Mouse (Mus musculus) C2C12 (cell line): ENCODE measurements around the gene Kpna7. TPM values are rescaled to one million over a fixed set of nuclear protein-coding genes. Genes with fewer than 3 reads are reported as not detected.
A peak's percentile ranks its signal among the peaks of the same experiment; 100 is the strongest.
"Not testable (repeated sequence)": the region's sequence is repeated elsewhere in the genome, so short reads cannot be mapped to it uniquely, and the experiment has no call there.

Experiments
- H3K27me3 ChIP-seq: one replicate; pipeline ENCODE4 v1.6.1; 2011; ENCODE audit not compliant: control insufficient read depth, insufficient read depth, insufficient read length
- H3K36me3 ChIP-seq: one replicate; pipeline ENCODE4 v1.6.1; 2011; ENCODE audit not compliant: control insufficient read depth, insufficient read depth
- H3K4me3 ChIP-seq: one replicate; pipeline ENCODE4 v1.5.1; 2011; ENCODE audit warnings: mild to moderate bottlenecking, control low read depth; ENCODE audit not compliant: poor library complexity, insufficient read depth, severe bottlenecking
- H3K79me2 ChIP-seq: one replicate; pipeline ENCODE4 v1.6.1; 2011; ENCODE audit not compliant: control insufficient read depth, insufficient read depth
- H3K79me3 ChIP-seq: one replicate; pipeline ENCODE4 v1.6.1; 2011; ENCODE audit warnings: low read depth, control low read depth
- H3ac ChIP-seq: one replicate; pipeline ENCODE3; 2011; ENCODE audit warnings: low read depth; ENCODE audit not compliant: control insufficient read depth, insufficient read length
- CEBPB ChIP-seq: IDR thresholded peaks from one replicate; pipeline ENCODE4 v1.6.1; 2011; ENCODE audit warnings: low read depth, mild to moderate bottlenecking, control low read depth, moderate library complexity
- CTCF ChIP-seq: IDR thresholded peaks from one replicate; pipeline ENCODE4 v1.5.1; 2011; ENCODE audit not compliant: control insufficient read depth, insufficient read depth, insufficient read length
- FOSL1 ChIP-seq: IDR thresholded peaks from one replicate; pipeline ENCODE4 v1.8.0; 2011; ENCODE audit warnings: mild to moderate bottlenecking, low read length; ENCODE audit not compliant: poor library complexity, insufficient read depth, severe bottlenecking
- MAX ChIP-seq: IDR thresholded peaks from one replicate; pipeline ENCODE4 v1.6.1; 2011; ENCODE audit warnings: mild to moderate bottlenecking, control low read depth
- MYOD1 ChIP-seq: IDR thresholded peaks from one replicate; pipeline ENCODE4 v1.6.1; 2011; ENCODE audit warnings: low read depth; ENCODE audit not compliant: control insufficient read depth, insufficient read length
- MYOG ChIP-seq: IDR thresholded peaks from one replicate; pipeline ENCODE4 v1.6.1; 2011; ENCODE audit not compliant: control insufficient read depth, insufficient read length; ENCODE audit errors: extremely low read depth
- USF1 ChIP-seq: IDR thresholded peaks from one replicate; pipeline ENCODE4 v1.6.1; 2011; ENCODE audit warnings: low read depth, mild to moderate bottlenecking, control low read depth, moderate library complexity
- polyA plus RNA-seq: library from polyadenylated mRNA; unstranded; fragments of >200 nt; fragmentation: generic; extraction: Trizol; gene quantifications from one replicate; pipeline ENCODE4 v1.2.1, GENCODE M21; 2012; ENCODE audit warnings: missing spikeins

Kpna7 gene
- polyA plus RNA-seq, 1 experiment = not detected

DNA sequence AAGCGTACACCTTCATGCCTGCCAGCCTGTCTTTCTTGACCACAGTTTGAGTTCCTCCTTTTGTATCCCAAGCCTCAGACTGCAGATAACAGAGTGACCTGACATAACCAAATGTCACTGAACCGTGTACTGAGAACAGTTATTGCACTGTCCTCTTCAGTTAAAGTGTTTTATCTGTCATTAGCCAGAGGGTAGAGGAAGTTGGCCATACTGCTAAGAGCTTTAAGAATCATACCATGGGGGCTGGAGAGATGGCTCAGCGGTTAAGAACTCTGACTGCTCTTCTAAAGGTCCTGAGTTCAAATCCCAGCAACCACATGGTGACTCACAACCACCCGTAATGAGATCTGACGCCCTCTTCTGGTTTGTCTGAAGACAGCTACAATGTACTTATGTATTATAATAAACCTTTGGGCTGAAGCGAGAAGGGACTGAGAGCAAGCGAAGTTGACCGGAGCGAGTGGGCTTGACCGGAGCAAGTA lies 14.6 kb upstream of the Kpna7 start:
- H3K27me3 ChIP-seq = no peaks in the 10 kb centered on the region
- no peaks in the 10 kb centered on the region for H3K79me3 ChIP-seq
- no peak for TF ChIP-seq MAX
- TF ChIP-seq CTCF = no peak
- no peak for TF ChIP-seq USF1
- H3K36me3 ChIP-seq = peaks cover 76% of the 10 kb centered on the region
- no peaks in the 10 kb centered on the region for H3K79me2 ChIP-seq
- no peak overlapping the region for H3K4me3 ChIP-seq
- H3ac ChIP-seq = no peak overlapping the region

GRCm38 (mm10) chr5:145096195-145096594 lies 12.4 kb upstream of the Kpna7 start:
- Histone ChIP-seq H3K79me2 (no peaks in the 10 kb centered on the region), H3ac (no peak overlapping the region), H3K27me3 (no peaks in the 10 kb centered on the region), H3K36me3 (peaks cover 81% of the 10 kb centered on the region), H3K79me3 (no peaks in the 10 kb centered on the region), H3K4me3 (no peak overlapping the region)
- TF ChIP-seq MYOD1 (no peak), FOSL1 (no peak), CEBPB (no peak), CTCF (no peak), MYOG (no peak), MAX (no peak), USF1 (no peak)

DNA sequence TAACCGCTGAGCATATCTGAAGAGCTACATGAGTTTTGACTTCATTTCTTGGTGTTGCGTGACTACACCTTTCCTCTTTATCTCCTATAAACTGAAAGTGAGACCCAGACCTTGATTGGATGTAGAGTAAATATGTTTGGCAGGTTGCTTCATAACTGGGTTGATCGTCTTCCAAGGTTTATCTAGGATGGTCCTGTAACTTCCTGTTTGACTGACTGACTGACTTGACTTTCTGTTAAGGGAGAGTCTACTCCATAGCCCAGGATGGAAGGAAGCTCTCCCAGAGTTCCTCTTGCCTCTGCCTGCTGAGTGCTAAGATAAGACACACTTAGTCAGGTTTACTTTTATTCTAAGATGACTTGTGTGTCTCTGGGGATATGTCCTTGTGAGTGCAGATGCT lies 6.0 kb upstream of the Kpna7 start:
- Histone ChIP-seq H3K79me3 (peaks cover 43% of the 10 kb centered on the region), H3K36me3 (peaks cover 41% of the 10 kb centered on the region), H3K27me3 (no peaks in the 10 kb centered on the region), H3K79me2 (peaks cover 58% of the 10 kb centered on the region), H3ac (no peak overlapping the region), H3K4me3 (no peak overlapping the region)
- TF ChIP-seq USF1 (no peak), CTCF (no peak), MAX (no peak), MYOD1 (no peak), MYOG (no peak), FOSL1 (no peak), CEBPB (no peak)

GRCm38 (mm10) chr5:145088186-145088585 lies 4.4 kb upstream of the Kpna7 start:
- TF ChIP-seq CEBPB = no peak
- TF ChIP-seq MYOD1 = no peak
- TF ChIP-seq USF1 = no peak
- TF ChIP-seq CTCF = no peak
- no peak for TF ChIP-seq FOSL1
- no peak for TF ChIP-seq MAX
- TF ChIP-seq MYOG = no peak
- H3K27me3 ChIP-seq = no peaks in the 10 kb centered on the region
- peaks cover 69% of the 10 kb centered on the region for H3K79me2 ChIP-seq
- no peak overlapping the region for H3K4me3 ChIP-seq
- H3ac ChIP-seq = no peak overlapping the region
- H3K79me3 ChIP-seq = peaks cover 53% of the 10 kb centered on the region
- H3K36me3 ChIP-seq = peaks cover 29% of the 10 kb centered on the region

DNA sequence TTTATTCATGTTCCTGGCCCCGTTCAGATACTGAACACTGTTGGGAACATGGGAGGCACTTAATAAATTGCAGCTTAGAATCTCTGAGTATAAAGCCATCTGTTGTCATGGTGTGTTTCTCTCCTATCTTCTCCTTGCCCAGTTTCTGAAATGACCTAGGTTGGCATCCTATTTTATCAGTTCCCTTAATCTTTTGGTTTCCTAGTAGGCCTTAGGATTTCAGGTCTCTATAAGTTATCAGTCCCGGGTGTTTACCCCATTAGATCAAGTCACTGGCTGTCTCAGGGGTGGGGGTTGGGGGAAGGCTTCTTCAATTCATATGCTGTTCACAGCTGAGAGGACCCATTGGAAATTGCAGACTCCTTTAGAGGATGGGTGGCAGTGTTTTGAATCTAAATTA lies 992 bp upstream of the Kpna7 start:
- H3K36me3 ChIP-seq = peaks cover 7% of the 10 kb centered on the region
- peaks cover 61% of the 10 kb centered on the region for H3K79me2 ChIP-seq
- peaks cover 46% of the 10 kb centered on the region for H3K79me3 ChIP-seq
- peak overlapping the region; percentile 55 for H3K4me3 ChIP-seq
- TF ChIP-seq FOSL1 (no peak), CEBPB (no peak), CTCF (no peak), MYOG (no peak), MYOD1 (no peak), USF1 (no peak), MAX (no peak)
- no peak overlapping the region for H3ac ChIP-seq
- no peaks in the 10 kb centered on the region for H3K27me3 ChIP-seq

DNA sequence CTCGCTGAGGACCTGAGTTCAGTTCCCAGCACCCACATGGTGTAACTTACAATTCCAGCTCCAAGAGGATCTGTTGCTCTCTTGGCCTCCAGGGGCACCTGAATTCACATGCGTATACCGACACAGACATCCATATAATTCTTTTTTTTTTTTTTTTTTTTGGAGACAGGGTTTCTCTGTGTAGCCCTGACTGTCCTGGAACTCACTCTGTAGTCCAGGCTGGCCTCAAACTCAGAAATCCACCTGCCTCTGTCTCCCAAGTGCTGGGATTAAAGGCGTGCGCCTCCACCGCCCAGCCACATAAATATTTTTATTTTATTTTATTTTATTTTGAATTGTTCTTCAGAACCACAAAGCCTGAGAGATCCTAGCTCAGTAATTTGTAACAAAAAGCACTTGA lies 629 bp downstream of the Kpna7 start:
- Histone ChIP-seq H3K79me2 (peaks cover 45% of the 10 kb centered on the region), H3K27me3 (peaks cover 12% of the 10 kb centered on the region), H3K79me3 (peaks cover 37% of the 10 kb centered on the region), H3ac (peak overlapping the region; percentile 67)
- not testable (repeated sequence) for H3K4me3 ChIP-seq, H3K36me3 ChIP-seq
